Mouse (Mus musculus) myocyte (in vitro differentiated cells): Measurements from ENCODE around the gene Opn3.

Experiments used
- CEBPB ChIP-seq: IDR thresholded peaks from 2 replicates; pipeline ENCODE4 v1.6.1; 2011; ENCODE audit warnings: mild to moderate bottlenecking, moderate library complexity; ENCODE audit not compliant: poor library complexity, insufficient read depth, severe bottlenecking
- E2F4 ChIP-seq: IDR thresholded peaks from one replicate; pipeline ENCODE4 v1.6.1; 2011; ENCODE audit warnings: mild to moderate bottlenecking, control low read depth, moderate library complexity; ENCODE audit not compliant: insufficient read depth
- MAX ChIP-seq: IDR thresholded peaks from one replicate; pipeline ENCODE4 v1.6.1; 2011; ENCODE audit warnings: low read depth, mild to moderate bottlenecking, control low read depth
- MYOD1 ChIP-seq, 3 experiments: IDR thresholded peaks; one replicate each; pipeline ENCODE4 v1.6.1; 2011; ENCODE audit warnings: control low read depth in 2 of 3, low read depth in 2 of 3, mild to moderate bottlenecking in 2 of 3, moderate library complexity in 1 of 3; ENCODE audit not compliant: insufficient read length in 2 of 3, control insufficient read depth in 1 of 3
- MYOG ChIP-seq, 3 experiments: IDR thresholded peaks; one replicate each; pipeline ENCODE4 v1.6.1; 2011; ENCODE audit warnings: control low read depth in 2 of 3, low read depth in 2 of 3, mild to moderate bottlenecking in 2 of 3; ENCODE audit not compliant: insufficient read length in 2 of 3, control insufficient read depth in 1 of 3, insufficient read depth in 1 of 3
- POLR2A ChIP-seq: IDR thresholded peaks from one replicate; pipeline ENCODE4 v1.6.1; 2011; ENCODE audit warnings: low read depth, mild to moderate bottlenecking, control low read depth, moderate library complexity; ENCODE audit not compliant: insufficient read length
- POLR2AphosphoS2 ChIP-seq: IDR thresholded peaks from one replicate; pipeline ENCODE4 v1.6.1; 2011; ENCODE audit warnings: low read depth, control low read depth; ENCODE audit not compliant: insufficient read length

DNA sequence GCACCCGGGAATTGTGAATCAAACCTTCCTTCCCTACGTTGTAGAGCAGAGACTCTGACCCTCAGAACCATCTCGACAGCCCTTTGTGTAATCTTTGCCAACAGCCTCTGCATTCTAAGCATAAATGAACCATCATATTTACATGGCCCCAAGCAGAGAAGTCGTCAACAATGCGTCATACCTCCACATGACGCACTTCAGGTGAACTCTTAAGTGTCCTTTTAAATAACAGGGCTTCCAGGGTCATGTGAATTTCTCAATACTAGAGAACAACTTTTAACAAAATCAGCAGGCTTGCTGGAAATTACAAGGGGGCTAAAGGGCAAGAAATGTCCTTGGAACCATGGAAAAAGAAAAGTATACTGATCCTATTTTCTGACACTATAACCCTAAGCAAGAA, 68.9 kb downstream of the Opn3 start:
- TF ChIP-seq POLR2A: no peak
- no peak for TF ChIP-seq POLR2AphosphoS2
- no peak for TF ChIP-seq MAX
- TF ChIP-seq MYOD1 (IDR thresholded peaks at IDR 0.05; ENCODE audit: control insufficient read depth in 1 of 3, insufficient read length in 2 of 3, low read depth in 2 of 3): no peak
- no peak for TF ChIP-seq CEBPB
- no peak for TF ChIP-seq E2F4
- no peak for TF ChIP-seq MYOG (IDR thresholded peaks at IDR 0.05; ENCODE audit: control insufficient read depth in 1 of 3, insufficient read depth in 1 of 3, insufficient read length in 2 of 3, low read depth in 2 of 3)
